Mouse (Mus musculus) megakaryocyte, embryonic 14.5 days (primary cell): ENCODE measurements around the gene Rabgap1. TPM values are rescaled to one million over a fixed set of nuclear protein-coding genes. Genes with fewer than 3 reads are reported as not detected.

Experiments used
- H3K27me3 ChIP-seq: replicated peaks from 2 replicates; pipeline ENCODE3; 2012; ENCODE audit warnings: inconsistent platforms
- H3K36me3 ChIP-seq: replicated peaks from 2 replicates; pipeline ENCODE3; 2012; ENCODE audit warnings: low read length, inconsistent platforms, mixed read lengths
- H3K4me1 ChIP-seq: 2 replicates; pipeline ENCODE4 v1.6.1; 2012; ENCODE audit warnings: inconsistent platforms
- H3K4me3 ChIP-seq: replicated peaks from 2 replicates; pipeline ENCODE3; 2012; ENCODE audit warnings: moderate library complexity, mild to moderate bottlenecking, inconsistent platforms
- H3K9me3 ChIP-seq: 2 replicates; pipeline ENCODE4 v1.6.1; 2012; ENCODE audit warnings: inconsistent platforms
- FLI1 ChIP-seq: IDR thresholded peaks from 2 replicates; pipeline ENCODE4 v1.6.1; 2012; ENCODE audit warnings: low read length, inconsistent platforms, mixed read lengths
- GATA1 ChIP-seq: IDR thresholded peaks from 3 replicates; pipeline ENCODE4 v1.6.1; 2012; ENCODE audit warnings: mixed read lengths, low read length, inconsistent platforms, borderline replicate concordance
- polyA plus RNA-seq: library from polyadenylated mRNA; stranded (reverse); fragments of >175 nt; gene quantifications from 2 replicates; pipeline ENCODE4 v1.2.3, GENCODE M21; 2012; ENCODE audit warnings: low replicate concordance; ENCODE audit not compliant: insufficient read depth

Rabgap1 gene
- polyA plus RNA-seq, 1 experiment = 0.47 TPM

- Histone ChIP-seq H3K36me3 (peaks cover 74% of the 10 kb centered on the region), H3K27me3 (no peaks in the 10 kb centered on the region), H3K4me1 (peaks cover 31% of the 10 kb centered on the region), H3K9me3 (no peaks in the 10 kb centered on the region), H3K4me3 (no peak overlapping the region)
- TF ChIP-seq FLI1 (no peak), GATA1 (no peak)
Observed at GRCm38 (mm10) chr2:37511134-37511901, 68.2 kb downstream of the Rabgap1 start.

GRCm38 (mm10) chr2:37516030-37516710 lies 73.1 kb downstream of the Rabgap1 start, which contains the start of gene Gpr21:
Gpr21 (plus strand) TSS chr2:37516332.
- Histone ChIP-seq H3K4me1 (peaks cover 44% of the 10 kb centered on the region), H3K9me3 (no peaks in the 10 kb centered on the region), H3K36me3 (peaks cover 59% of the 10 kb centered on the region), H3K27me3 (no peaks in the 10 kb centered on the region), H3K4me3 (no peak within 1 kb of the TSS)
- no peak for TF ChIP-seq GATA1
- TF ChIP-seq FLI1 = no peak

- Histone ChIP-seq H3K4me1 (peaks cover 41% of the 10 kb centered on the region), H3K36me3 (peaks cover 52% of the 10 kb centered on the region), H3K9me3 (no peaks in the 10 kb centered on the region), H3K27me3 (no peaks in the 10 kb centered on the region), H3K4me3 (no peak overlapping the region)
- TF ChIP-seq GATA1 = no peak
- TF ChIP-seq FLI1 = no peak
Observed at GRCm38 (mm10) chr2:37516922-37517462, 73.9 kb downstream of the Rabgap1 start.

- Histone ChIP-seq H3K9me3 (no peaks in the 10 kb centered on the region), H3K4me1 (peaks cover 24% of the 10 kb centered on the region), H3K36me3 (peaks cover 55% of the 10 kb centered on the region), H3K4me3 (no peak overlapping the region), H3K27me3 (no peaks in the 10 kb centered on the region)
- TF ChIP-seq FLI1 = no peak
- TF ChIP-seq GATA1 = no peak
Observed at GRCm38 (mm10) chr2:37518561-37519285, 75.6 kb downstream of the Rabgap1 start.

GRCm38 (mm10) chr2:37519286-37519640 lies 76.2 kb downstream of the Rabgap1 start:
- no peaks in the 10 kb centered on the region for H3K9me3 ChIP-seq
- H3K4me1 ChIP-seq = peaks cover 24% of the 10 kb centered on the region
- H3K36me3 ChIP-seq = peaks cover 60% of the 10 kb centered on the region
- no peak for TF ChIP-seq GATA1
- TF ChIP-seq FLI1 = no peak
- H3K4me3 ChIP-seq = no peak overlapping the region
- H3K27me3 ChIP-seq = no peaks in the 10 kb centered on the region

GRCm38 (mm10) chr2:37527587-37527986 lies 84.5 kb downstream of the Rabgap1 start:
- H3K27me3 ChIP-seq = no peaks in the 10 kb centered on the region
- peaks cover 49% of the 10 kb centered on the region for H3K4me1 ChIP-seq
- TF ChIP-seq GATA1 (no peak), FLI1 (no peak)
- H3K9me3 ChIP-seq = no peaks in the 10 kb centered on the region
- H3K4me3 ChIP-seq = no peak overlapping the region
- peaks cover 44% of the 10 kb centered on the region for H3K36me3 ChIP-seq

- no peaks in the 10 kb centered on the region for H3K27me3 ChIP-seq
- H3K36me3 ChIP-seq = peaks cover 45% of the 10 kb centered on the region
- TF ChIP-seq GATA1 (no peak), FLI1 (no peak)
- H3K4me3 ChIP-seq = no peak overlapping the region
- H3K4me1 ChIP-seq = peaks cover 55% of the 10 kb centered on the region
- H3K9me3 ChIP-seq = no peaks in the 10 kb centered on the region
Observed at GRCm38 (mm10) chr2:37529397-37529796, 86.3 kb downstream of the Rabgap1 start.

GRCm38 (mm10) chr2:37530766-37531165 lies 87.7 kb downstream of the Rabgap1 start:
- no peak for TF ChIP-seq GATA1
- no peak for TF ChIP-seq FLI1
- peaks cover 56% of the 10 kb centered on the region for H3K36me3 ChIP-seq
- no peaks in the 10 kb centered on the region for H3K27me3 ChIP-seq
- H3K4me1 ChIP-seq = peaks cover 55% of the 10 kb centered on the region
- H3K4me3 ChIP-seq = no peak overlapping the region
- H3K9me3 ChIP-seq = no peaks in the 10 kb centered on the region

GRCm38 (mm10) chr2:37531639-37532038 lies 88.6 kb downstream of the Rabgap1 start:
- no peaks in the 10 kb centered on the region for H3K27me3 ChIP-seq
- H3K4me3 ChIP-seq = no peak overlapping the region
- H3K9me3 ChIP-seq = no peaks in the 10 kb centered on the region
- H3K4me1 ChIP-seq = peaks cover 52% of the 10 kb centered on the region
- TF ChIP-seq GATA1 (no peak), FLI1 (no peak)
- H3K36me3 ChIP-seq = peaks cover 64% of the 10 kb centered on the region
